21 mouse cellular contexts compared by ENCODE assay signal in the genomic region with DNA sequence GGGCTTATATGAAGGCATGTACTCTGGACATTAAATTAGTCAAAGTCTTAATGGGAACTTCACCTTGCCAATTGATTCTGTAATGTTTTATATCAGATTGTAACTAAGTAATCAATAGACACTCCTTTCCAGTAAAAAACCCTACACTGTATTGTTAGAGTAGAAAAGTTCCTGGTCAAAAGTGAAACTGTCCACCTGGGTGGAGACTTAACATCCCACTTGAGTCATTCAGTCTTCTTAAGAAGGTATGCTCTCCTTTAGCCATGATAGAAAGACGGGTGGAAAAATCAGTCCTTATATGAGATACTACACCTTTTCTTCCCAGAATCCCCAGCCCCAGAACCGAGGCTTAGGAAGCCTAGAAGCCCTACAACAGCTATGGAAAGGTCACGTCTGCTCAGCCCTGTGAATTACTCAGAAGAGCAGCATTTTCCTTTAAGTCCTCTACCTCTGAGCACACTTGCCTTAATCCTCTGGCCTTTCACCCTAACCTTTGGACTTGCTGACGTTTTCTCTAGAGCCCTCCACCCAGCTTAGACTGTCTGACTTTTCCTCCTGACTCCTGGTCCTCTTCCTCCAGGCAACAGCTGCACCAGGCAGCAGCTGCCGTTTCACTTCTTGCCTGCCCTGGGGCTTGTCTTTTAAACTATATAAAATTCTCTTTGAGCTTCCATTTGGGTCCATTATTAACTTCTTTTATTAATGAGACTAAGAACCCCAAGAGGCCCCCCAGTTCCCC.
DNase-seq lines count a peak whose midpoint lies in the region; ATAC-seq and TF ChIP-seq lines count a peak whose summit lies in the region.
"Had no signal": no experiment of that assay in that cellular context is flagged by ENCODE, and none has a peak within 500 bp of the region (broad histone marks: within the 10 kb centered on the region; RNA-seq: fewer than 3 reads in every experiment).

No protein-coding gene starts in this region.

- TF ChIP-seq CTCF in CH12.LX (conservative IDR thresholded peaks at IDR 0.05 in 1 of 2, IDR thresholded peaks at IDR 0.05 in 1 of 2; ENCODE audit: low read depth in 2 of 2, low read length in 2 of 2): no peak
- no peak for TF ChIP-seq CTCF in small intestine, adult 2 months (IDR thresholded peaks at IDR 0.05; ENCODE audit: extremely low read depth, insufficient read length, insufficient replicate concordance, low read depth, low read length)

- H3K4me3 ChIP-seq in CH12.LX (replicated peaks in 1 of 3; ENCODE audit: low read depth in 2 of 3, low read length in 2 of 3, poor library complexity in 1 of 3): no peak overlapping the region
- no peak overlapping the region for H3K4me3 ChIP-seq in intestine, embryonic 16.5 days (ENCODE audit: low read length)
- no peak overlapping the region for H3K4me3 ChIP-seq in small intestine, adult 2 months (ENCODE audit: low read depth, low read length)
- H3K4me3 ChIP-seq: embryonic facial prominence, embryonic 12.5 days; forebrain, embryonic 12.5 days; heart, adult 2 months; heart, embryonic 15.5 days; hindbrain, embryonic 10.5 days had no signal

- TF ChIP-seq RAD21 in CH12.LX (IDR thresholded peaks at IDR 0.05; ENCODE audit: low read depth, low read length): no peak

- dilution Hi-C loops in CH12.LX (cut with MboI; ENCODE audit: extremely low pct_ligation_motif_present, extremely low pct_unique_long_range_greater_than_20kb, low sequenced_read_pairs): no loop called here

- peaks cover 2% of the 10 kb centered on the region for H3K9me3 ChIP-seq in CH12.LX (replicated peaks; ENCODE audit: low read length)
- no peaks in the 10 kb centered on the region for H3K9me3 ChIP-seq in intestine, embryonic 16.5 days (ENCODE audit: control insufficient read depth, low read length)
- H3K9me3 ChIP-seq: embryonic facial prominence, embryonic 12.5 days; forebrain, embryonic 12.5 days; heart, embryonic 15.5 days; hindbrain, embryonic 10.5 days had no signal

- no peak for TF ChIP-seq POLR2A in CH12.LX (IDR thresholded peaks at IDR 0.05; ENCODE audit: low read depth, low read length)
- TF ChIP-seq POLR2A in small intestine, adult 2 months (IDR thresholded peaks at IDR 0.05; ENCODE audit: low read depth, low read length): no peak

- 37% methylated on average over 5 of the region's 5 CpGs for WGBS in intestine, embryonic 16.5 days
- 23% methylated on average over 5 of the region's 5 CpGs for WGBS in small intestine, adult 2 months

- peak overlapping the region; percentile 95 for H3K4me2 ChIP-seq in CH12.LX (ENCODE audit: insufficient read depth, low read depth, poor library complexity, severe bottlenecking)
- 0 out of 2 replicates have a peak overlapping the region, but pooled peaks have one; percentile 17 for H3K4me2 ChIP-seq in intestine, embryonic 16.5 days (ENCODE audit: low read depth, low read length)
- H3K4me2 ChIP-seq: embryonic facial prominence, embryonic 12.5 days; forebrain, embryonic 12.5 days; heart, embryonic 11.5 days; heart, embryonic 15.5 days; hindbrain, embryonic 14.5 days had no signal

- H3K4me1 ChIP-seq in CH12.LX (ENCODE audit: control insufficient read depth in 1 of 2, insufficient read depth in 2 of 2): peaks cover 0 to 8% of the 10 kb centered on the region in 2 experiments; a peak in 1 of 4 replicates
- H3K4me1 ChIP-seq in intestine, embryonic 16.5 days (ENCODE audit: control insufficient read depth, insufficient read depth, low read length): peaks cover 3% of the 10 kb centered on the region
- H3K4me1 ChIP-seq in small intestine, adult 2 months (ENCODE audit: control insufficient read depth, insufficient read depth, insufficient read length, low read length): no peaks in the 10 kb centered on the region
- H3K4me1 ChIP-seq: embryonic facial prominence, embryonic 12.5 days; forebrain, embryonic 12.5 days; heart, embryonic 15.5 days; hindbrain, embryonic 10.5 days had no signal

- H3K27ac ChIP-seq in CH12.LX (ENCODE audit: insufficient read depth, low read depth): no peak overlapping the region
- H3K27ac ChIP-seq in intestine, embryonic 16.5 days (ENCODE audit: low read length): peak overlapping the region; percentile 46
- peak overlapping the region; percentile 84 for H3K27ac ChIP-seq in small intestine, adult 2 months (ENCODE audit: insufficient read depth, low read depth, low read length)
- H3K27ac ChIP-seq: embryonic facial prominence, embryonic 12.5 days; forebrain, embryonic 12.5 days; heart, adult 2 months; heart, embryonic 15.5 days; hindbrain, embryonic 10.5 days; hindbrain, embryonic 14.5 days had no signal

- in situ Hi-C loops in CH12.LX (cut with MboI; ENCODE audit: low pct_ligation_motif_present, low pct_unique_long_range_greater_than_20kb, low sequenced_read_pairs): no loop called here

- intact Hi-C loops in heart, postnatal 25 days (cut with DNase I): no loop called here

- peak; percentile 49 for DNase-seq in heart, adult 11 months
- no peak for DNase-seq in heart, postnatal 25 days (ENCODE audit: low spot score)
- DNase-seq in CH12.LX (ENCODE audit: extremely low read depth): no peak
- no peak for DNase-seq in adrenal gland, postnatal 10 days
- DNase-seq in right cerebral cortex, postnatal 36 days (ENCODE audit: low spot score in 2 of 2): no peak
- DNase-seq: adrenal gland, adult 8-10 months; cerebellum, adult 11-12 months; cerebellum, adult 9-10 months; cerebellum, postnatal 25 days; gastrocnemius, postnatal 10 days; heart, adult 2 months; heart, postnatal 14 days had no signal

- TF ChIP-seq EP300 in CH12.LX (IDR thresholded peaks at IDR 0.05; ENCODE audit: low read length): no peak

- H3K36me3 ChIP-seq in CH12.LX (replicated peaks in 1 of 2; ENCODE audit: control insufficient read depth in 1 of 2, insufficient read depth in 1 of 2, low read length in 1 of 2): no peaks in the 10 kb centered on the region
- no peaks in the 10 kb centered on the region for H3K36me3 ChIP-seq in intestine, embryonic 16.5 days (ENCODE audit: control insufficient read depth, insufficient read depth, low read length)
- H3K36me3 ChIP-seq in small intestine, adult 2 months (ENCODE audit: control insufficient read depth, insufficient read depth, low read length): no peaks in the 10 kb centered on the region
- H3K36me3 ChIP-seq: embryonic facial prominence, embryonic 12.5 days; forebrain, embryonic 12.5 days; heart, embryonic 15.5 days; hindbrain, embryonic 10.5 days had no signal

- no peaks in the 10 kb centered on the region for H3K79me2 ChIP-seq in CH12.LX (replicated peaks; ENCODE audit: control insufficient read depth, extremely low read depth, insufficient read depth, poor library complexity, severe bottlenecking)

- peak; percentile 86 for ATAC-seq in intestine, embryonic 16.5 days
- ATAC-seq: forebrain, embryonic 16.5 days had no signal

- H3K9ac ChIP-seq in CH12.LX (ENCODE audit: insufficient read depth, low read depth): no peak overlapping the region; the same call in 1 of the 2 replicates
- H3K9ac ChIP-seq in intestine, embryonic 16.5 days (ENCODE audit: low read depth, low read length): no peak overlapping the region
- H3K9ac ChIP-seq: embryonic facial prominence, embryonic 12.5 days; forebrain, embryonic 12.5 days; heart, embryonic 15.5 days; hindbrain, embryonic 14.5 days had no signal

- no peaks in the 10 kb centered on the region for H3K27me3 ChIP-seq in CH12.LX (replicated peaks)
- no peaks in the 10 kb centered on the region for H3K27me3 ChIP-seq in intestine, embryonic 16.5 days (replicated peaks; ENCODE audit: control insufficient read depth, insufficient read depth, low read length)
- no peaks in the 10 kb centered on the region for H3K27me3 ChIP-seq in small intestine, adult 2 months (ENCODE audit: control insufficient read depth, insufficient read depth, low read length)
- H3K27me3 ChIP-seq: embryonic facial prominence, embryonic 12.5 days; forebrain, embryonic 12.5 days; heart, embryonic 15.5 days had no signal

TF ChIP-seq in CH12.LX, 34 proteins besides CTCF, POLR2A, EP300 and RAD21:
- TF ChIP-seq MAFK (IDR thresholded peaks at IDR 0.05; ENCODE audit: insufficient replicate concordance, low read length): no peak
- no peak for TF ChIP-seq CHD2 (IDR thresholded peaks at IDR 0.05; ENCODE audit: low read length)
- TF ChIP-seq ZC3H11A (IDR thresholded peaks at IDR 0.05; ENCODE audit: low read depth, low read length): no peak
- TF ChIP-seq MEF2A (IDR thresholded peaks at IDR 0.05; ENCODE audit: borderline replicate concordance, low read depth, low read length): no peak
- TF ChIP-seq HCFC1 (IDR thresholded peaks at IDR 0.05; ENCODE audit: low read depth, low read length): no peak
- TF ChIP-seq USF1 (IDR thresholded peaks at IDR 0.05; ENCODE audit: low read depth, low read length): no peak
- no peak for TF ChIP-seq ELF1 (IDR thresholded peaks at IDR 0.05; ENCODE audit: low read depth, low read length)
TF ChIP-seq in CH12.LX: peak in this region for 0.
